ENCODE assay signal across 23 mouse cellular contexts in genomic region chr10:31463044-31463443, GRCm38 (mm10). TPM values are rescaled to one million over a fixed set of nuclear protein-coding genes. Genes with fewer than 3 reads are reported as not detected.
DNase-seq lines count a peak whose midpoint lies in the region; ATAC-seq and TF ChIP-seq lines count a peak whose summit lies in the region.
"Had no signal": no experiment of that assay in that cellular context is flagged by ENCODE, and none has a peak within 500 bp of the region (broad histone marks: within the 10 kb centered on the region; RNA-seq: fewer than 3 reads in every experiment).

No protein-coding gene starts in this region.

- no peaks in the 10 kb centered on the region for H3K27me3 ChIP-seq in myocyte (ENCODE audit: control insufficient read depth, insufficient read depth, insufficient read length)
- H3K27me3 ChIP-seq in heart, embryonic 11.5 days (ENCODE audit: control insufficient read depth, insufficient read depth, low read length): no peaks in the 10 kb centered on the region
- H3K27me3 ChIP-seq: CH12.LX; embryonic facial prominence, embryonic 13.5 days; embryonic facial prominence, embryonic 15.5 days; forebrain, embryonic 13.5 days; forebrain, embryonic 15.5 days had no signal

- H3K27ac ChIP-seq in heart, embryonic 11.5 days (ENCODE audit: low read depth, low read length): no peak overlapping the region
- H3K27ac ChIP-seq: embryonic facial prominence, embryonic 13.5 days; embryonic facial prominence, embryonic 15.5 days; forebrain, embryonic 13.5 days; forebrain, embryonic 15.5 days had no signal

- no peak overlapping the region for H3K9ac ChIP-seq in heart, embryonic 11.5 days (ENCODE audit: low read depth, low read length)
- H3K9ac ChIP-seq: embryonic facial prominence, embryonic 13.5 days; embryonic facial prominence, embryonic 15.5 days; forebrain, embryonic 13.5 days; forebrain, embryonic 15.5 days; forebrain, postnatal 0 days had no signal

- H3K79me2 ChIP-seq in myocyte (ENCODE audit: control insufficient read depth, insufficient read depth): no peaks in the 10 kb centered on the region

- no peak for TF ChIP-seq POLR2A in myocyte (IDR thresholded peaks at IDR 0.05; ENCODE audit: insufficient read length, low read depth)

- no peaks in the 10 kb centered on the region for H3K36me3 ChIP-seq in myocyte (ENCODE audit: control insufficient read depth, insufficient read depth)
- H3K36me3 ChIP-seq in heart, embryonic 11.5 days (ENCODE audit: control insufficient read depth, insufficient read depth, low read length): no peaks in the 10 kb centered on the region
- H3K36me3 ChIP-seq: embryonic facial prominence, embryonic 13.5 days; embryonic facial prominence, embryonic 15.5 days; forebrain, embryonic 15.5 days; G1E had no signal

- H3ac ChIP-seq in myocyte (ENCODE audit: control insufficient read depth, insufficient read length): no peak overlapping the region

- DNase-seq in 3134 (ENCODE audit: extremely low read depth, insufficient read length, low spot score): peak; percentile 23
- DNase-seq in 416B (ENCODE audit: low read depth): peak; percentile 84
- peak; percentile 12 for DNase-seq in NIH3T3 (ENCODE audit: low read depth)
- no peak for DNase-seq in adrenal gland, postnatal 4 days (ENCODE audit: low spot score in 2 of 2)
- DNase-seq in frontal cortex, adult 2 months (ENCODE audit: extremely low spot score in 1 of 2, low spot score in 1 of 2): no peak
- DNase-seq: adrenal gland, adult 2 months; adrenal gland, postnatal 10 days; adrenal gland, postnatal 25 days; cerebellum, adult 11-12 months; cerebellum, adult 2 months; cerebellum, adult 9-10 months; cerebellum, postnatal 10 days; cerebellum, postnatal 25 days; forebrain, postnatal 0 days had no signal

- 92% methylated on average over 2 of the region's 2 CpGs for WGBS in heart, embryonic 11.5 days (ENCODE audit: insufficient replicate concordance)

- H3K9me3 ChIP-seq in heart, embryonic 11.5 days (replicated peaks; ENCODE audit: control insufficient read depth, low read length): no peaks in the 10 kb centered on the region
- H3K9me3 ChIP-seq: embryonic facial prominence, embryonic 13.5 days; embryonic facial prominence, embryonic 15.5 days; forebrain, embryonic 13.5 days; forebrain, embryonic 15.5 days; G1E had no signal

- H3K4me3 ChIP-seq in myocyte: no peak overlapping the region
- no peak overlapping the region for H3K4me3 ChIP-seq in heart, embryonic 11.5 days (ENCODE audit: low read depth, low read length)
- H3K4me3 ChIP-seq: embryonic facial prominence, embryonic 13.5 days; embryonic facial prominence, embryonic 15.5 days; forebrain, embryonic 13.5 days; forebrain, embryonic 15.5 days had no signal

- H3K4me2 ChIP-seq in myocyte (ENCODE audit: low read depth): peak overlapping the region; percentile 33
- no peak overlapping the region for H3K4me2 ChIP-seq in heart, embryonic 11.5 days
- H3K4me2 ChIP-seq: embryonic facial prominence, embryonic 13.5 days; embryonic facial prominence, embryonic 15.5 days; forebrain, embryonic 13.5 days; forebrain, embryonic 15.5 days had no signal

- no peak for ATAC-seq in heart, embryonic 11.5 days (replicated peaks; ENCODE audit: insufficient number of reproducible peaks, low FRiP score, low TSS enrichment)
- ATAC-seq: CD4-positive, CD25-positive, alpha-beta regulatory T cell, adult 4 months; forebrain, embryonic 13.5 days; forebrain, embryonic 15.5 days; forebrain, postnatal 0 days had no signal

- H3K4me1 ChIP-seq in heart, embryonic 11.5 days (ENCODE audit: control insufficient read depth, insufficient read depth, low read length): no peaks in the 10 kb centered on the region
- H3K4me1 ChIP-seq: embryonic facial prominence, embryonic 15.5 days; forebrain, embryonic 13.5 days had no signal

TF ChIP-seq in myocyte, 11 proteins besides CTCF, POLR2A, EP300 and RAD21:
- TF ChIP-seq CEBPB (IDR thresholded peaks at IDR 0.05; ENCODE audit: insufficient read depth, poor library complexity, severe bottlenecking) (0 out of 2 replicates have a peak, but pooled peaks have one; percentile 11), MYOD1 (IDR thresholded peaks at IDR 0.05; ENCODE audit: control insufficient read depth in 1 of 3, insufficient read length in 2 of 3, low read depth in 2 of 3) (peak in 2 of 3 experiments; percentile 58 to 61), MAX (IDR thresholded peaks at IDR 0.05; ENCODE audit: low read depth) (no peak), USF1 (IDR thresholded peaks at IDR 0.05; ENCODE audit: low read depth) (no peak), TCF12 (IDR thresholded peaks at IDR 0.05; ENCODE audit: insufficient read depth, poor library complexity, severe bottlenecking) (peak; percentile 5)

RNA-seq across cellular contexts. Expression of gene Tpd52l1, which starts 17.3 kb away (rescaled TPM):
- polyA plus RNA-seq in myocyte (2012; fragmentation: generic; extraction: Trizol): 56.1 TPM
- 17.1 and 19.3 TPM in 2 replicates for polyA plus RNA-seq in heart, embryonic 11.5 days (2014; fragmentation: Nextera tagmentation; extraction: Ambion mirVana)
- 10 to 100 TPM; 44.4 to 52.4 TPM for total RNA-seq in adrenal gland, postnatal 4 days (2021)
- polyA plus RNA-seq in frontal cortex, adult 2 months (2012; rRNA removed): 35.9 and 41.1 TPM in 2 replicates
- total RNA-seq: CH12.LX, G1E had no signal
- polyA plus RNA-seq: CD4-positive, CD25-positive, alpha-beta regulatory T cell, adult 4 months; G1E had no signal

Comparison
In these comparisons a context has a peak if more than half of its experiments do, and no peak if none do; other contexts are left out.
1. DNase-seq: peak in 3134 (single experiment), 416B (single experiment) and NIH3T3 (single experiment); none in adrenal gland, postnatal 4 days (0 of 2) and frontal cortex, adult 2 months (0 of 2).